Mouse (Mus musculus): Measurements from ENCODE around the gene Ddr1. TPM values are rescaled to one million over a fixed set of nuclear protein-coding genes. Genes with fewer than 3 reads are reported as not detected.
A peak's percentile ranks its signal among the peaks of the same experiment; 100 is the strongest.

Ddr1 gene
- polyA plus RNA-seq, 1 experiment from 2014 or later, result 87.2 TPM

GRCm38 (mm10) chr17:35727471-35728205, 23.2 kb upstream of the Ddr1 start:
- Histone ChIP-seq H3K27ac (replicated peaks; ENCODE audit: low read depth, low read length) (no peak overlapping the region), H3K27me3 (ENCODE audit: control insufficient read depth, insufficient read depth, low read length) (no peaks in the 10 kb centered on the region), H3K9ac (replicated peaks; ENCODE audit: low read length) (no peak overlapping the region), H3K4me3 (replicated peaks; ENCODE audit: low read depth, low read length) (no peak overlapping the region), H3K4me1 (ENCODE audit: control insufficient read depth, insufficient read depth, low read length) (no peaks in the 10 kb centered on the region), H3K4me2 (ENCODE audit: low read length) (no peak overlapping the region), H3K9me3 (ENCODE audit: control insufficient read depth, low read length) (no peaks in the 10 kb centered on the region), H3K36me3 (ENCODE audit: control insufficient read depth, insufficient read depth, low read length) (no peaks in the 10 kb centered on the region)
- no peak for ATAC-seq (ENCODE audit: low FRiP score, low TSS enrichment)
- no peak for DNase-seq
- WGBS, result 39% methylated on average over 10 of the region's 10 CpGs

GRCm38 (mm10) chr17:35727028-35727427, 22.6 kb upstream of the Ddr1 start:
- Histone ChIP-seq H3K4me1 (ENCODE audit: control insufficient read depth, insufficient read depth, low read length) (no peaks in the 10 kb centered on the region), H3K27me3 (ENCODE audit: control insufficient read depth, insufficient read depth, low read length) (no peaks in the 10 kb centered on the region), H3K9me3 (ENCODE audit: control insufficient read depth, low read length) (no peaks in the 10 kb centered on the region), H3K36me3 (ENCODE audit: control insufficient read depth, insufficient read depth, low read length) (no peaks in the 10 kb centered on the region), H3K27ac (replicated peaks; ENCODE audit: low read depth, low read length) (no peak overlapping the region), H3K9ac (replicated peaks; ENCODE audit: low read length) (no peak overlapping the region), H3K4me3 (replicated peaks; ENCODE audit: low read depth, low read length) (no peak overlapping the region), H3K4me2 (ENCODE audit: low read length) (no peak overlapping the region)
- no peak for DNase-seq
- WGBS, result 62% methylated on average over 7 of the region's 7 CpGs
- no peak for ATAC-seq (ENCODE audit: low FRiP score, low TSS enrichment)

- Histone ChIP-seq H3K9ac (replicated peaks; ENCODE audit: low read length) (no peak overlapping the region), H3K27me3 (ENCODE audit: control insufficient read depth, insufficient read depth, low read length) (no peaks in the 10 kb centered on the region), H3K36me3 (ENCODE audit: control insufficient read depth, insufficient read depth, low read length) (no peaks in the 10 kb centered on the region), H3K4me2 (ENCODE audit: low read length) (no peak overlapping the region), H3K9me3 (ENCODE audit: control insufficient read depth, low read length) (no peaks in the 10 kb centered on the region), H3K4me3 (replicated peaks; ENCODE audit: low read depth, low read length) (no peak overlapping the region), H3K27ac (replicated peaks; ENCODE audit: low read depth, low read length) (no peak overlapping the region), H3K4me1 (ENCODE audit: control insufficient read depth, insufficient read depth, low read length) (no peaks in the 10 kb centered on the region; the same call in 1 of the 2 replicates)
- 30% methylated on average over 21 of the region's 21 CpGs for WGBS
- peak; percentile 94 for DNase-seq
- peak; percentile 55 for ATAC-seq (ENCODE audit: low FRiP score, low TSS enrichment)
Measured at GRCm38 (mm10) chr17:35725286-35726232, 21.1 kb upstream of the Ddr1 start.

- H3K4me2 ChIP-seq (ENCODE audit: low read length), result no peak overlapping the region
- no peak for DNase-seq
Measured at GRCm38 (mm10) chr17:35721676-35722075, 17.3 kb upstream of the Ddr1 start.

GRCm38 (mm10) chr17:35720340-35720727, 15.9 kb upstream of the Ddr1 start:
- Histone ChIP-seq H3K4me2 (ENCODE audit: low read length) (peak overlapping the region; percentile 20), H3K4me3 (replicated peaks; ENCODE audit: low read depth, low read length) (no peak overlapping the region), H3K27ac (replicated peaks; ENCODE audit: low read depth, low read length) (no peak overlapping the region), H3K36me3 (ENCODE audit: control insufficient read depth, insufficient read depth, low read length) (no peaks in the 10 kb centered on the region), H3K9me3 (ENCODE audit: control insufficient read depth, low read length) (no peaks in the 10 kb centered on the region), H3K27me3 (ENCODE audit: control insufficient read depth, insufficient read depth, low read length) (no peaks in the 10 kb centered on the region), H3K4me1 (ENCODE audit: control insufficient read depth, insufficient read depth, low read length) (no peaks in the 10 kb centered on the region; the same call in 1 of the 2 replicates), H3K9ac (replicated peaks; ENCODE audit: low read length) (no peak overlapping the region; the same call in 1 of the 2 replicates)
- DNase-seq (peak; percentile 56), ATAC-seq (ENCODE audit: low FRiP score, low TSS enrichment) (0 out of 2 replicates have a peak, but pooled peaks have one; percentile 53)
- WGBS, result 15% methylated on average over 11 of the region's 11 CpGs

More at GRCm38 (mm10) chr17:35721676-35722075, 17.3 kb upstream of the Ddr1 start:
- no peaks in the 10 kb centered on the region; the same call in 1 of the 2 replicates for H3K4me1 ChIP-seq (ENCODE audit: control insufficient read depth, insufficient read depth, low read length)
- no peak overlapping the region for H3K4me3 ChIP-seq (replicated peaks; ENCODE audit: low read depth, low read length)
- H3K27me3 ChIP-seq (ENCODE audit: control insufficient read depth, insufficient read depth, low read length), result no peaks in the 10 kb centered on the region
- no peak overlapping the region for H3K27ac ChIP-seq (replicated peaks; ENCODE audit: low read depth, low read length)
- no peak overlapping the region for H3K9ac ChIP-seq (replicated peaks; ENCODE audit: low read length)
- H3K36me3 ChIP-seq (ENCODE audit: control insufficient read depth, insufficient read depth, low read length), result no peaks in the 10 kb centered on the region
- no peaks in the 10 kb centered on the region for H3K9me3 ChIP-seq (ENCODE audit: control insufficient read depth, low read length)
- no peak for ATAC-seq (ENCODE audit: low FRiP score, low TSS enrichment)
- WGBS, result 78% methylated on average over 8 of the region's 8 CpGs

GRCm38 (mm10) chr17:35719616-35720339, 15.4 kb upstream of the Ddr1 start:
- ATAC-seq (ENCODE audit: low FRiP score, low TSS enrichment) (no peak), DNase-seq (no peak)
- no peaks in the 10 kb centered on the region; the same call in 1 of the 2 replicates for H3K4me1 ChIP-seq (ENCODE audit: control insufficient read depth, insufficient read depth, low read length)
- H3K9me3 ChIP-seq (ENCODE audit: control insufficient read depth, low read length), result no peaks in the 10 kb centered on the region
- H3K36me3 ChIP-seq (ENCODE audit: control insufficient read depth, insufficient read depth, low read length), result no peaks in the 10 kb centered on the region
- WGBS, result 72% methylated on average over 9 of the region's 9 CpGs
- no peaks in the 10 kb centered on the region for H3K27me3 ChIP-seq (ENCODE audit: control insufficient read depth, insufficient read depth, low read length)
- no peak overlapping the region; the same call in 1 of the 2 replicates for H3K4me2 ChIP-seq (ENCODE audit: low read length)
- no peak overlapping the region for H3K4me3 ChIP-seq (replicated peaks; ENCODE audit: low read depth, low read length)
- H3K9ac ChIP-seq (replicated peaks; ENCODE audit: low read length), result no peak overlapping the region; the same call in 1 of the 2 replicates
- no peak overlapping the region for H3K27ac ChIP-seq (replicated peaks; ENCODE audit: low read depth, low read length)

GRCm38 (mm10) chr17:35717080-35717479, 12.7 kb upstream of the Ddr1 start:
- no peaks in the 10 kb centered on the region for H3K27me3 ChIP-seq (ENCODE audit: control insufficient read depth, insufficient read depth, low read length)
- H3K9me3 ChIP-seq (ENCODE audit: control insufficient read depth, low read length), result no peaks in the 10 kb centered on the region
- DNase-seq (no peak), ATAC-seq (ENCODE audit: low FRiP score, low TSS enrichment) (no peak)
- H3K4me1 ChIP-seq (ENCODE audit: control insufficient read depth, insufficient read depth, low read length), result no peaks in the 10 kb centered on the region; the same call in 1 of the 2 replicates
- WGBS, result 88% methylated on average over 6 of the region's 6 CpGs
- no peak overlapping the region for H3K9ac ChIP-seq (replicated peaks; ENCODE audit: low read length)
- no peak overlapping the region for H3K4me3 ChIP-seq (replicated peaks; ENCODE audit: low read depth, low read length)
- H3K27ac ChIP-seq (replicated peaks; ENCODE audit: low read depth, low read length), result no peak overlapping the region
- no peak overlapping the region for H3K4me2 ChIP-seq (ENCODE audit: low read length)
- no peaks in the 10 kb centered on the region for H3K36me3 ChIP-seq (ENCODE audit: control insufficient read depth, insufficient read depth, low read length)

- 91% methylated on average over 3 of the region's 3 CpGs for WGBS
- no peak for ATAC-seq (ENCODE audit: low FRiP score, low TSS enrichment)
Measured at GRCm38 (mm10) chr17:35716114-35716513, 11.7 kb upstream of the Ddr1 start.

More at GRCm38 (mm10) chr17:35716114-35716513, 11.7 kb upstream of the Ddr1 start:
- Histone ChIP-seq H3K4me2 (ENCODE audit: low read length) (no peak overlapping the region), H3K4me3 (replicated peaks; ENCODE audit: low read depth, low read length) (no peak overlapping the region), H3K27me3 (ENCODE audit: control insufficient read depth, insufficient read depth, low read length) (no peaks in the 10 kb centered on the region), H3K27ac (replicated peaks; ENCODE audit: low read depth, low read length) (no peak overlapping the region), H3K9ac (replicated peaks; ENCODE audit: low read length) (no peak overlapping the region), H3K9me3 (ENCODE audit: control insufficient read depth, low read length) (no peaks in the 10 kb centered on the region), H3K36me3 (ENCODE audit: control insufficient read depth, insufficient read depth, low read length) (no peaks in the 10 kb centered on the region), H3K4me1 (ENCODE audit: control insufficient read depth, insufficient read depth, low read length) (peaks cover 2% of the 10 kb centered on the region)
- no peak for DNase-seq

Data from midbrain, embryonic 14.5 days (tissue).